Mouse (Mus musculus): ENCODE data around the gene Shf.

- TF ChIP-seq POLR2A (IDR thresholded peaks at IDR 0.05; ENCODE audit: low read depth, low read length): no peak
- no peak; the same call in 1 of the 2 replicates for TF ChIP-seq CTCF (IDR thresholded peaks at IDR 0.05; ENCODE audit: borderline replicate concordance, insufficient read depth, low read length)
Measured at GRCm38 (mm10) chr2:122365244-122365866, 3.6 kb downstream of the Shf start.

Data from embryonic fibroblast, embryonic 13.5 days (primary cell).